Mouse (Mus musculus) lung, embryonic 14.5 days (tissue): ENCODE measurements around the gene Sox6. TPM values are rescaled to one million over a fixed set of nuclear protein-coding genes. Genes with fewer than 3 reads are reported as not detected.

Experiments
- ATAC-seq: fragments of 200-750 bp; cut with Nextera tagmentation; 2 replicates; pipeline ENCODE4 v1.8.0; 2017; ENCODE audit warnings: mild to moderate bottlenecking, moderate TSS enrichment, moderate library complexity; ENCODE audit not compliant: insufficient read depth
- DNase-seq: peaks from one replicate; pipeline ENCODE4 v3.0.0-alpha.2; 2015
- H3K27ac ChIP-seq: fragments of 300-500 bp; sonication (generic); 2 replicates; pipeline ENCODE4 v1.5.1; 2014; ENCODE audit warnings: low read depth, mild to moderate bottlenecking, moderate library complexity
- H3K27me3 ChIP-seq: fragments of 300-500 bp; sonication (generic); 2 replicates; pipeline ENCODE4 v1.6.1; 2014; ENCODE audit warnings: low read length, control low read depth; ENCODE audit not compliant: insufficient read depth
- H3K36me3 ChIP-seq: fragments of 300-500 bp; sonication (generic); 2 replicates; pipeline ENCODE4 v1.6.1; 2014; ENCODE audit warnings: control low read depth; ENCODE audit not compliant: insufficient read depth
- H3K4me1 ChIP-seq: fragments of 300-500 bp; sonication (generic); 2 replicates; pipeline ENCODE4 v1.6.1; 2014; ENCODE audit warnings: antibody characterized with exemption, control low read depth; ENCODE audit not compliant: insufficient read depth
- H3K4me2 ChIP-seq: fragments of 300-500 bp; sonication (generic); 2 replicates; pipeline ENCODE4 v1.6.1; 2014; ENCODE audit warnings: mild to moderate bottlenecking
- H3K4me3 ChIP-seq: fragments of 300-500 bp; sonication (generic); 2 replicates; pipeline ENCODE4 v1.5.1; 2014; ENCODE audit warnings: low read depth, low read length
- H3K9ac ChIP-seq: fragments of 300-500 bp; sonication (generic); 2 replicates; pipeline ENCODE4 v1.6.1; 2014
- H3K9me3 ChIP-seq: fragments of 300-500 bp; sonication (generic); 2 replicates; pipeline ENCODE4 v1.6.1; 2016; ENCODE audit warnings: low read depth, low read length, control low read depth
- CTCF ChIP-seq: IDR thresholded peaks from 2 replicates; pipeline ENCODE4 v1.5.1; 2016; ENCODE audit warnings: antibody characterized with exemption, low read depth
- WGBS: fragments of 180-500 bp; shearing (Covaris S2); extraction: QIAGEN DNeasy Blood & Tissue Kit; methylation state at CpG from one replicate; pipeline ENCODE4 v1.1.7; 2014; 5-methylcytosine and 5-hydroxymethylcytosine counted together
- polyA plus RNA-seq: library from polyadenylated mRNA; unstranded; fragments of >200 nt; fragmentation: Nextera tagmentation; extraction: Ambion mirVana; gene quantifications from 2 replicates; pipeline ENCODE4 v1.2.1, GENCODE M21; 2014

Sox6 gene
- polyA plus RNA-seq, 1 experiment from 2014 or later, result 22.0 TPM

DNA sequence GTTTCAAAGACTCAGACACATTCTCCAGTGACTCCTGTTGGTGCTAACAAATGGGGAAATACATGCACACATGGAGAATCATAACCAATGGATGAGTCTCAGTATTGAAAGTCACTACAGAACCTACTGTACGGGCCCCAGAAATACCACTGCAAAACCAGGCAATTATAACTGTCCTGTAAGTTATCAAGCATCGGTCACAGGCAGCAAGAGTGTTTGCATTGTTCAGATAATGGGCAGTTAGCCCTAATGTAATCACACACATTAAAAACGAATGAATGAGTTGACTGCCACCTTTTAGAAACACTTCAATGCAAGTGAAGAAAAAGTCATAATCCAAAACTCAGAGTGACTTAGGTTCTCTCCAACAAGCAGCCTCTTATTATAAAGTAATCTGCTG lies 235.3 kb downstream of the Sox6 start:
- Histone ChIP-seq H3K36me3 (no peaks in the 10 kb centered on the region), H3K9ac (no peak overlapping the region), H3K27ac (no peak overlapping the region), H3K27me3 (no peaks in the 10 kb centered on the region), H3K4me2 (no peak overlapping the region), H3K4me1 (0 out of 2 replicates have a peak, but pooled peaks cover 3% of the 10 kb centered on the region), H3K9me3 (no peaks in the 10 kb centered on the region), H3K4me3 (no peak overlapping the region)
- TF ChIP-seq CTCF, result no peak
- DNase-seq (no peak), ATAC-seq (no peak)
- WGBS, result 34% methylated on average over 3 of the region's 3 CpGs

DNA sequence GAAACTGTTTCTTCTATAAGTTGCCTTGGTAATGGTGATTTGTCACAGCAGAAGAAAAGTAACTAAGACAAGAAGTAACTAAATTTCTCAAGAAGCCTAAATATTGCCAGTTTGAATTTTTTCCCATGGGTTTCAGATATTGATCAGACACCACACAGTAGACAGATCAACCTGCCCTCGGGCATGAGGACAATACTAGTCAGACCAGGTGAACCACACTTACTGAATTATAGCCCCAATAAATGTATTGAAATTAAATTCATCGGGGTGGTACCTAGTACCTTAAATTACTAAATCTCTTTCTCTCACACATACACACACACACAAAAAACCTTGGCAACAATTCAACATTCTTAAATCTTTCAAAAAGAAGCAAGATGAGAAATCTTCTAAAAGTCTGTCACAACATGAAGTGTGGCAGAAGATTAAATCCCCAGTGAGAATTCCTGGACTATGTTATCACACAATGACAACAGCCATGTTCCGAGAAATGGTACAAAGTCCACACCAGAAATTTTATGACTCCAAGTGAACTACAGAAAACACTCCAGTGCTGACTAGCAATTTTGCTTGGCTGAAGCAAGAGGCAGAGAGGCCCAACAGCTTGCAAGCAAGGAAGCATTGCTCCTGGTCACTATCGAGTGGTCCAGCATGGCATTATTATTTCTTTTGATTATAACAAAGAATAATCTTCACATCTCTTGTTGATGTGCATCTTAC lies 244.3 kb downstream of the Sox6 start:
- H3K36me3 ChIP-seq, result no peaks in the 10 kb centered on the region
- WGBS, result 75% methylated on average over 4 of the region's 4 CpGs
- H3K4me1 ChIP-seq, result no peaks in the 10 kb centered on the region
- no peaks in the 10 kb centered on the region for H3K27me3 ChIP-seq
- no peaks in the 10 kb centered on the region for H3K9me3 ChIP-seq
- H3K4me3 ChIP-seq, result no peak overlapping the region
- H3K4me2 ChIP-seq, result no peak overlapping the region
- no peak for ATAC-seq
- H3K9ac ChIP-seq, result no peak overlapping the region
- no peak for DNase-seq
- no peak for TF ChIP-seq CTCF
- no peak overlapping the region for H3K27ac ChIP-seq

DNA sequence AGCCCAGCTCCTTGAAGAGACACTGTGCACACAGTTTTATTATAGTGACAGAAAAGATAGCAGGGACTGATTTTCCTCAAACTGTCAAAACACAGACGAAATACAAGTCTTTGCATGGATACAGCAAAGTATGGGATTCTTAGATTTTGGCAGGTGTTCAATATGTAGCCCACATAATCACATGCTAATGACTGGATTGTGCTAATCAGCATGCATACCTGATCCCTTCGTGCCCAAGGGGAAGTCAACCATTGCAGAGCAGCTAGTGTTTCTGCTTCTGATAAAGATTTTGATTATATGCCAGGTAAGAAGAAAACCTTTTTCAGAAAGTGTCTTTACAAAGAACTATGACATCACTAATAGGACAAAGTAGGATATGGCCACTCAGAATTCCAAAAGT lies 245.8 kb downstream of the Sox6 start:
- Histone ChIP-seq H3K9me3 (no peaks in the 10 kb centered on the region), H3K4me3 (no peak overlapping the region), H3K9ac (no peak overlapping the region), H3K4me2 (no peak overlapping the region), H3K36me3 (no peaks in the 10 kb centered on the region), H3K27ac (no peak overlapping the region), H3K4me1 (no peaks in the 10 kb centered on the region), H3K27me3 (no peaks in the 10 kb centered on the region)
- DNase-seq, result no peak
- no peak for TF ChIP-seq CTCF
- no peak for ATAC-seq
- 63% methylated on average over 2 of the region's 2 CpGs for WGBS

DNA sequence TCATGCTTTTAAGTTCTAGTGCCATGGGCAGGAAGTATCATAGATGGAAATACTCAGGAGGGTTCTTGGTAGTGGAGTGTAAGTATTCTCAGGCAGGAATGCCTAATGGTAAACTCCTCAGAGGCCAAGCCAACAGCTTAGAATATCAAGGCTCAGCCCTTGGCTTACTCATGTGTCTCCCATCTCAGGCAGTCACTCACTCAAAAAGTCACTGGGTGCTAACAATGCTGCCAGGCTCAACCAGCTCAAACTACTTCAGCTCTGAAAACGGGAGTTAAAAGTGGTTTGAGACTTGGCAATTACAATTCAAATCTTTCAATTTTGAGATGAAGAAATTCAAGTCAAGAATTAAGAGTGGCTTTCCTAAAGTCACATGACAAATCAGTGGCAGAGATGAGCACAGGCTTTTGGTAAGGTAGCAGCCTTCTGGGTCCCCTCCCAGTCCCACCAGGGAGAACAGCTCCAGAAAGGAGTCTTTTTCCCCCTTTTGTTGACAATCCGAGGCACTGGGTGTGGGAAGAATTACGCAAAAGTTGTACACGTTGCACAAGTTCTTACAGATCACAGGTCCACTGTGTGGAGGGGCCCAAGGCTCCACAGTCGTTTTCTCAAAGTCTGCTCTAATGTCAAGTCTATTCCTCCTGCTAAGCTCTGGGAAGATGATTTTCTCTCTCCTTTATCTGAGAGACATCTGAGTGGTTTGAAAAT lies 249.3 kb downstream of the Sox6 start:
- Histone ChIP-seq H3K4me3 (no peak overlapping the region), H3K4me1 (no peaks in the 10 kb centered on the region), H3K4me2 (no peak overlapping the region), H3K27ac (no peak overlapping the region), H3K27me3 (no peaks in the 10 kb centered on the region), H3K9ac (no peak overlapping the region), H3K9me3 (no peaks in the 10 kb centered on the region), H3K36me3 (no peaks in the 10 kb centered on the region)
- no peak for TF ChIP-seq CTCF
- no peak for ATAC-seq
- WGBS, result 63% methylated on average over 5 of the region's 5 CpGs
- no peak for DNase-seq

DNA sequence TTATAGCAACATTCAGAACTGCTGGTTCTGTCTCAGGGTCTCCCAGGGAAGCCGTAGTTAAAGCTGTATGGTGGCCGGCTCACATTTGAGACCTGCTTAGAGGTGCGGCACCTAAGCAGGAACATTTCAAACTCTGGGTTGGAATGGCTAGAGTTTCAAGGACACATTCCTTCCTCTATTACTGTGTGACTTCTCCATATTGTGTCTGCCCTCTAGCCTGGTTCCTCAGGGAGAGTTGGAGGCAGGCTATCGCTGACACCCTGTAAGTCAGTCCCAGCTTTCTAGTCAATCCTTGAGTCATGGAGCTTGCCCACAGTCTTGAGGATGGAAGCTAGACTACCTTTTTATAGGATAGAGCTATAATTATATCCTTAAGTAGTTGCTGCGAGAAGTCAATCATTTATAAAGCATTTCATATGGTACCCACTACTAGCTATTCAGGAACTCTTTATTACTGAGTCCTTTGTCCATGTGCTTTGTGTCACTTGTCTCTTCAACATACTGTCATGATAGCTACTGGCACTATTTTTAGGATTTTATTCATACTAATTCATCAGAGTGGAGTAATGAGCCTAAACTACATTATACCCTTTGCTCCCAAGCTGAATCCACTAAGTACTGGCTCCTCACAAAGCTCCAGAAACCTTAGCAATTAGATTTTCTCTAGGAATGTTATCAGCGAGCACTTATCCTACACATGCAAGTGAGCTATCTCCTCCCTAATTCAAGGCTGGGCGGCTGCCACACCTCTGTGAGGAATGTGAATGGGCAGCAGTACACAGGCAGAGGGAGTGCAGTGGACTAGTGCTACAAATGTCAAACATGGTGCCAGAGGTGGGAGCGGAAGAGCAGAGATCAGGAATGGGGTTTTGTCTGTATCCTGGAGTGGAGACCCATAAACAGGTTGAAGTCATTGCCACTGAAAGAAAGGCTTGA lies 254.3 kb downstream of the Sox6 start:
- Histone ChIP-seq H3K9ac (no peak overlapping the region), H3K36me3 (no peaks in the 10 kb centered on the region), H3K27me3 (no peaks in the 10 kb centered on the region), H3K4me2 (no peak overlapping the region), H3K9me3 (no peaks in the 10 kb centered on the region), H3K27ac (no peak overlapping the region), H3K4me1 (no peaks in the 10 kb centered on the region), H3K4me3 (no peak overlapping the region)
- peak; percentile 43 for DNase-seq
- TF ChIP-seq CTCF, result no peak
- WGBS, result 73% methylated on average over 8 of the region's 8 CpGs
- peak; percentile 62; the same call in 1 of the 2 replicates for ATAC-seq

DNA sequence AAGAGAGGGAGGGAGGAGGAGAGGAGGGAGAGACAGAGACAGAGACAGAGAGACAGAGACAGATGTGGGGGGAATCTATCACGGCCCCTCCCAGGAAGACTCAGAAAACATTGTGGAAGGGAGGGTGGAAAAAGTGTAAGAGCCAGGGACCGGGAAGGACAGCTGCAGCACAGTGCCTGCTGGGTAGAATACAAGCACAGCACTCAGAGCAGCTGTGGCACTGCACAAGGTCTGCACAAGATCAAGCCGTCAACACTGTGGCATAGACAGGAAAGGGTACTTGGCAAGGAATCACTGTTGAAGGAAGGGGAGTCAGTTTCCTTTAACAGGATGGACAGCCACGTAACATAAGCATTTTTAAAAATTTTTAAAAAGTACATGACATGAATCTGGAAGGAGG lies 258.4 kb downstream of the Sox6 start:
- H3K9me3 ChIP-seq, result no peaks in the 10 kb centered on the region

More for the DNA sequence above, 258.4 kb downstream of the Sox6 start:
- WGBS, result 78% methylated on average over 4 of the region's 4 CpGs
- Histone ChIP-seq H3K36me3 (no peaks in the 10 kb centered on the region), H3K4me3 (no peak overlapping the region), H3K27me3 (no peaks in the 10 kb centered on the region), H3K4me2 (no peak overlapping the region), H3K4me1 (no peaks in the 10 kb centered on the region), H3K9ac (no peak overlapping the region), H3K27ac (no peak overlapping the region)
- DNase-seq (no peak), ATAC-seq (no peak)
- no peak for TF ChIP-seq CTCF
